Mouse (Mus musculus) limb, embryonic 10.5 days (tissue): Measurements from ENCODE around the gene Prkce. TPM values are rescaled to one million over a fixed set of nuclear protein-coding genes. Genes with fewer than 3 reads are reported as not detected.

Experiments
- DNase-seq: peaks from one replicate; pipeline ENCODE4 v3.0.0-alpha.2; 2017; ENCODE audit warnings: low spot score
- H3K27ac ChIP-seq: fragments of 300-500 bp; sonication (generic); 2 replicates; pipeline ENCODE4 v1.5.1; 2016; ENCODE audit warnings: mild to moderate bottlenecking
- H3K27me3 ChIP-seq: fragments of 300-500 bp; sonication (generic); 2 replicates; pipeline ENCODE4 v1.6.1; 2016; ENCODE audit warnings: low read depth, mild to moderate bottlenecking; ENCODE audit not compliant: poor library complexity, severe bottlenecking
- H3K36me3 ChIP-seq: fragments of 300-500 bp; sonication (generic); 2 replicates; pipeline ENCODE4 v1.6.1; 2016; ENCODE audit warnings: mild to moderate bottlenecking, moderate library complexity
- H3K4me1 ChIP-seq: fragments of 300-500 bp; sonication (generic); 2 replicates; pipeline ENCODE4 v1.6.1; 2016
- H3K4me3 ChIP-seq: fragments of 300-500 bp; sonication (generic); 2 replicates; pipeline ENCODE4 v1.5.1; 2016; ENCODE audit warnings: mild to moderate bottlenecking, moderate library complexity
- H3K9me3 ChIP-seq: fragments of 300-500 bp; sonication (generic); replicated peaks from 2 replicates; pipeline ENCODE4 v1.6.1; 2016; ENCODE audit warnings: mild to moderate bottlenecking
- WGBS: fragments of 180-500 bp; shearing (Covaris S2); methylation state at CpG from one replicate; pipeline ENCODE4 v1.1.7; 2016; 5-methylcytosine and 5-hydroxymethylcytosine counted together
- polyA plus RNA-seq: library from polyadenylated mRNA; unstranded; fragments of >200 nt; fragmentation: Nextera tagmentation; extraction: Ambion mirVana; gene quantifications from 2 replicates; pipeline ENCODE4 v1.2.1, GENCODE M21; 2016

The Prkce gene
- polyA plus RNA-seq, 1 experiment from 2014 or later: 4.9 TPM

DNA sequence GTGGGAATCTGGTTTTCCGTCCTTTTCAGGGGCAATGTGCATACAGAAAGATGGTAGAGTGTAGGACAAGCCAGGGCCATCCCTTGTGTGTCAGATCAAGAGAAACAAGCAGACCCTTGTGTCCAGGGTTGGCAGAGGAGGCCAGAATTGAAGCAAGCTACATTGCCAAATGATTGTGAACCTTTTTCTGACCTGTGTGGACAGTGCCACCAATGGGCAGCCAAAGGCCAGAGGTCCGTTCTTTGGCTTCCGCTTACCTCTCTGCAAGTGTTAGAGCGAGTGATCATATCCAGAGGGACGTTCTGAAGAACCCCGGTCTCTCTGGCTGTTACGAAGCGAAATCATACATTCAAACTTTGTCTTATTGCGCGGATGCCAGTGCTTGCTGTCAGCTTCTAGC lies 225.6 kb downstream of the Prkce start:
- Histone ChIP-seq H3K27ac (no peak overlapping the region), H3K9me3 (no peaks in the 10 kb centered on the region), H3K27me3 (no peaks in the 10 kb centered on the region), H3K36me3 (no peaks in the 10 kb centered on the region), H3K4me3 (no peak overlapping the region), H3K4me1 (no peaks in the 10 kb centered on the region)
- 98% methylated on average over 10 of the region's 10 CpGs for WGBS
- no peak for DNase-seq

DNA sequence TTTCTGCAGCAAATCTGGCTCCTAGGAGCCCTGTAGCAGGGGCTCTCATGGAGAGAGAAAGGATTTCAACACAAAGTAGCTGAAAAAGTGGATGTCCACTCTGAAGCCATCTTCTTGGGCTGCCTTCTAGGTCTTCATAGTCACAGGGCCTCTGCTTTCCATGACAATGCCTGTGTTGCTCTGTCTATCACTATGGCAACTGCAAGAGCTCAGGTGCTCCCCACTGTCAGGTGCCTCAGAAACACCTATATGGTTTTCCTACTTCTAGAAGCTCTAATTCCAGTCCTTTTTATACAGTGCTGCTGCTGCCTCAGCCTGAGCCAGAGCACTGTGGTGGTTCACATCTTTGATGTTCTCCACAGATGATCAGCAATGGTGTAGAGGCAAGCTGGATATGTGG lies 229.5 kb downstream of the Prkce start:
- H3K4me3 ChIP-seq: no peak overlapping the region
- no peaks in the 10 kb centered on the region for H3K36me3 ChIP-seq
- H3K4me1 ChIP-seq: no peaks in the 10 kb centered on the region
- H3K9me3 ChIP-seq: no peaks in the 10 kb centered on the region
- DNase-seq: no peak
- H3K27ac ChIP-seq: no peak overlapping the region
- H3K27me3 ChIP-seq: no peaks in the 10 kb centered on the region

DNA sequence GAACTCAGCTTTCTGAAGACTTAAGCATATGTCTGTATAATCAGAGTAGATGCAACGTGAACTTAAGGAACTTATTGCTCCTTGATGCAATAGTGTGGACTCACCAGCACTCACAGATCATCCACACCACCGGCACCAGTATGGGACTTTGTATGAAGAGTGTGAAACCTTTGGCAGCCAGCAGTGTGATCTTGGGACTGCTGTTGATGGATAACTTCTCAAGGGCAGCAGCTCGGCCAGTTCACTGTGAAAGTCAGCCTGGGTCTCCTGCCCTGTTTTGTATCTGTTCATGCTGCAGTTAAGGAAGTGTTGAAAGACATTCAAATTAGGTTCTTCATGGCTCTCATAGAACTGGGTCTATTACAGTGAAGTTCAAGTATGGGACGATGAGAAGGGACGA lies 230.1 kb downstream of the Prkce start:
- DNase-seq: no peak
- Histone ChIP-seq H3K27me3 (no peaks in the 10 kb centered on the region), H3K4me1 (no peaks in the 10 kb centered on the region), H3K36me3 (no peaks in the 10 kb centered on the region), H3K9me3 (no peaks in the 10 kb centered on the region), H3K27ac (no peak overlapping the region), H3K4me3 (no peak overlapping the region)
- 88% methylated on average over 5 of the region's 5 CpGs for WGBS

DNA sequence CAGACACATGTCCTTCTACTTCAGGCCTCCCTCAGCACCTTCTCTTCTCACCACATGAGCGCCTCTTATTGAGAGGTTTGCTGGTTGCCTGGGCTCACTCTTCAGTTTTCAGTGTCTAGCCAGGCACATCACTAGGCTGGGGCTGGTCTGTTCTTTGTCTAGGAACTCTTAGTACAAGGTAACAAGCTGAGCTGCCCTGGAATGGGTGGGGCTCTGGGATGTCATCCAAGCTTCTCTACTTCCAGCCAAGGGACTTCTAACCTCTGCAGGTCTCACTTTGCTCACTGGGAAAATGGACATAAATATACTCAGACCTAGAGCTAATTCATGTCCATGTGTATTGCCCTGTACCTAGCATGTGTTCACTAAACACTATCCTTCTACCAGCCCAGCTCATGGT lies 230.6 kb downstream of the Prkce start:
- DNase-seq: no peak
- Histone ChIP-seq H3K36me3 (no peaks in the 10 kb centered on the region), H3K27me3 (no peaks in the 10 kb centered on the region), H3K27ac (no peak overlapping the region), H3K4me1 (no peaks in the 10 kb centered on the region), H3K4me3 (no peak overlapping the region), H3K9me3 (no peaks in the 10 kb centered on the region)
- WGBS: 84% methylated on average over 1 of the region's 1 CpGs

DNA sequence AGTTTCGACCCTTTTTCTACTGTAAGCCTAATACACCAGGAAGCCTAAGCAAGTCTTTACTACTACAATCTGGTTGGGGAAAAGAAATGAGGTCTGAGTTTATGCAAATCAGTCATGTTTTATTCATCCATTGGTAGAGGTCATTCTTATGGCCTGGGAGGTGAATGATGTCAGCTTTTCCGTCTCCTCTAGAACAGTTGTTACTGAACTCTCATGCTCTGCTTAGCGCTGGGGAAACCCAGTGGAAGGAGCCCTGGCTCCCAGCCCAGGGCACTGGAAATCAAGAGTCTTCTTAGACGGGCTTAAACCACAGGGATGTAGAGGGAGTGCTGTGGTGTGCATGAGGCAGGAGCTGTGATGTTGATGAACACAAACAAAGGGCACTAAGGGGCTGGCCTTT lies 232.4 kb downstream of the Prkce start:
- no peak for DNase-seq
- Histone ChIP-seq H3K9me3 (no peaks in the 10 kb centered on the region), H3K27ac (no peak overlapping the region), H3K4me3 (no peak overlapping the region), H3K36me3 (no peaks in the 10 kb centered on the region), H3K27me3 (no peaks in the 10 kb centered on the region), H3K4me1 (peaks cover 15% of the 10 kb centered on the region)
- 82% methylated on average over 4 of the region's 4 CpGs for WGBS

DNA sequence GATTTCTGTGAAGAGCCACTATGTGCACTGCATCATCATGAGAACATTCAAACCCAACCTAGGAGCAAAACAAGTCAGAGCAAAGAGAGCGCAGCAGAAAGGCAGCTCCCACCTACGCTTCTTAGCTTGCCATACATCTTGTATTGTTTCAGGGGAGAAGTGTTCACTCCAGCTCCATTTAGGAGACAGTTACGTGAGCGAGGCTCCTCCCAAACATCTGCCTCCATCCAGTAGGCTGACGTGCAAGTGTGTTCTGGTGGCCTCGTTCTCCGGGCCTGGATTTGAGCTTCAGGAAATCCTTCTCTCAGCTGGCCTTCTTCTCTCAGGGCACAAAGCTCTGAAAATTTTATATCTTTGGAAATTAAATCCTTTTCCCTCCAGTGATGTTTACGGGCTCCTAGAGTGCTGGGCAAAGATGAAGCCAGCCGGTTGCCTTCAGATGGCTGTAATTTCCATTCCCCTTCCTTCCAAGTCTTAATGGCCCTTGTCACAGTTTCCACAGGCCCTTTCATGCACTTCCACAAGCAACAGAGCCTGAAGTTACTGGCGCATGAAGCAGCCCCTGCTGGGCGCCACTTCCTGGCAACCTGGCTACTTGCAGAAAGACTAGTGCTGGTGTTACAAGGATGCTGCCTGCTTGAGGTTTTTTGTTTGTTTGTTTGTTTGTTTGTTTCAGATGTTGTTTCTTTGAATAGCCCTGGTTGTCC lies 237.4 kb downstream of the Prkce start:
- Histone ChIP-seq H3K36me3 (no peaks in the 10 kb centered on the region), H3K4me3 (no peak overlapping the region), H3K27me3 (no peaks in the 10 kb centered on the region), H3K9me3 (no peaks in the 10 kb centered on the region), H3K27ac (peak overlapping the region; percentile 76), H3K4me1 (peaks cover 23% of the 10 kb centered on the region)
- WGBS: 65% methylated on average over 11 of the region's 11 CpGs
- no peak for DNase-seq

DNA sequence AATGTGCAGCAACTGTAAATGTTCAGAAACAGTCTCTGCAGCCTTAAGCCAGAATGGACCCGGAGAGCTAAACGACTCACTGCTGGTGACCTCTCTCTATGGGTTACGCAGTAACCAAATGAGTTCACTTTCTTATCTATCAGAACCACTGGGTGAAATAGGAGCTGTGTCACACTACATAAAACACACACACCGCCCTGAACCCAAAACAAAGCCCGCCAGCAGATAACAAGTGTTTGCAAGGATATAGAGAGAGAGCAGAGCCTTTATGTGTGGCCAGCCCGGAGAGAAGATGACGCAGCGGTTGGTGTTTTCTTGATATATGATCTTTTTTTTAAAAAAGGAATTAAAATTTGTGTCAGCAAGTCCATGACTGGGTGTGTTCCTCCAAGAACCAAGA lies 238.1 kb downstream of the Prkce start:
- no peaks in the 10 kb centered on the region for H3K9me3 ChIP-seq
- no peak overlapping the region for H3K4me3 ChIP-seq
- peak overlapping the region; percentile 76 for H3K27ac ChIP-seq
- H3K4me1 ChIP-seq: peaks cover 30% of the 10 kb centered on the region
- no peak for DNase-seq
- WGBS: 73% methylated on average over 8 of the region's 8 CpGs
- no peaks in the 10 kb centered on the region for H3K27me3 ChIP-seq
- H3K36me3 ChIP-seq: no peaks in the 10 kb centered on the region

DNA sequence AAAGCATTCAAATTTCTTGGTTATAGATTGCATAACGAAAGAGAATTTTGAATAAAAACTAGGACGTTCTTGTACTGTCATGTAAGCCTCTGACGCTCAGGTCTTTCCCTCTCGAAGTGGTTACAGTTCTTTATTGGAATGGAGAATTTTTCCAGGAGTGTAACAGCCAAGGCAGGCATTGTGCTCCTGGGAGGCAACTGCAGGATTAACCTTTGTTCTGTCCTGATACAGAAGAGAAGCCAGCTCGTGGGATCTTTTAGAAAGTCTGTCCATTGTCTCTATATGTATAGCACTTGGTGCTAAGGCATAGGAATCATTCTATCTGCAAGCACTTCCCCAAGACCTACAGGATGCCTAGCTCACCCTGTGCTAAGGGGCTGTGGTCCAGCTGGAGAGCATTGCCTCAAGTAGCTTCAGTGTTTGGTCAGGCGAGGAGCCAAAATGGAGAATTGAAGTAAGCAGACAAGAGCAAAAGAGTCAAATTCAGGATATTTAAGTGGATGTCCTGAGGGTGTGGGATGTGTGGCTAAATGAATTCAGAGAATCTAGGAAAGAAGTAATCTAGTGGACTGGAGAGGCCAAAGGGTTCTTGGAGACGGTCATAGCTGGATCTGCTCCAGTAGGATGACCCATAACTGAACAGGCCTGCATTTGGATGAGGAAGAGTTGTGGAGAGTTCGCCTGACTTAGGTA lies 240.5 kb downstream of the Prkce start:
- no peaks in the 10 kb centered on the region for H3K36me3 ChIP-seq
- H3K27me3 ChIP-seq: no peaks in the 10 kb centered on the region
- H3K4me3 ChIP-seq: no peak overlapping the region
- H3K4me1 ChIP-seq: peaks cover 47% of the 10 kb centered on the region
- no peak for DNase-seq
- H3K27ac ChIP-seq: no peak overlapping the region
- 93% methylated on average over 8 of the region's 8 CpGs for WGBS
- no peaks in the 10 kb centered on the region for H3K9me3 ChIP-seq

DNA sequence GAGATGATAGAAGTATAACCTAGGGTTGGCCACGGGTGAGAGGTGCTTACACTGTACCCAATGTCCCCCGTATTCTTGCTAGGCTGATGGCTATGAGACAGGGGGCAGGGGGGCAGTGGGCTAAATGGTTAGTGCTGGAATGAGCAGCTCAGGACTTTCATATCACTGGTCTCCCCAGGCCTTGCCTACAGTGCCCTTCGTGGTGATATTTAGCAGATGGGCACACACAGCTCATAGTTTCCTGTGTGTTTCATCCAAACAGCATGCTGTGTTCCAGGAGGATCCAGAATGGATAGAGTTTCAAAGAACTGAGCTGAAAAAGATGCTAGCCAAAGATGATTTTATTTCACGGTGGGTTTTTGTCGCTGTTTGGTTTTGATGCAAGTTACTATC lies 241.0 kb downstream of the Prkce start:
- Histone ChIP-seq H3K4me3 (no peak overlapping the region), H3K9me3 (no peaks in the 10 kb centered on the region), H3K4me1 (peaks cover 46% of the 10 kb centered on the region), H3K27me3 (no peaks in the 10 kb centered on the region), H3K36me3 (no peaks in the 10 kb centered on the region), H3K27ac (no peak overlapping the region)
- 93% methylated on average over 5 of the region's 5 CpGs for WGBS
- no peak for DNase-seq

DNA sequence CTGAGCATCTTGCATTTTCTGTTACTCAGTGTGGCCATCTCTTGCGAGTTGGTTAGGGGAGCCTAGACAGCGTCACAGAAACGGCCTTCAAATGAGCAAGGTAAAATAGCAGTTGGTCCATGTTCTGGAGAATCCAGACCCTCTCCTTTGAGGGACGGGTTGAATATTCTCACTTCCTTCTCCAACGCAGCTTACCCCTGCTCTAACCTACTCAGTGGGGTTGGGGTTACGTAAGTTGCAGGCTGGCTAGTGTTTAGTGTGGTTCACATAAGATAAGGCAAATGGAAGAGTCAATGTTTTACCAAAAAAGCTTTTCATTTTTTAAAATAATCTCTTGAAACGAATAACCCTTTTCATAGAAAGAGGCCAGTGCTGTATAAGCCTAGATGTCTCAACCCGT lies 241.9 kb downstream of the Prkce start:
- peaks cover 38% of the 10 kb centered on the region for H3K4me1 ChIP-seq
- DNase-seq: no peak
- no peaks in the 10 kb centered on the region for H3K9me3 ChIP-seq
- H3K27me3 ChIP-seq: no peaks in the 10 kb centered on the region
- H3K36me3 ChIP-seq: no peaks in the 10 kb centered on the region
- no peak overlapping the region for H3K4me3 ChIP-seq
- WGBS: 91% methylated on average over 8 of the region's 8 CpGs
- H3K27ac ChIP-seq: no peak overlapping the region

DNA sequence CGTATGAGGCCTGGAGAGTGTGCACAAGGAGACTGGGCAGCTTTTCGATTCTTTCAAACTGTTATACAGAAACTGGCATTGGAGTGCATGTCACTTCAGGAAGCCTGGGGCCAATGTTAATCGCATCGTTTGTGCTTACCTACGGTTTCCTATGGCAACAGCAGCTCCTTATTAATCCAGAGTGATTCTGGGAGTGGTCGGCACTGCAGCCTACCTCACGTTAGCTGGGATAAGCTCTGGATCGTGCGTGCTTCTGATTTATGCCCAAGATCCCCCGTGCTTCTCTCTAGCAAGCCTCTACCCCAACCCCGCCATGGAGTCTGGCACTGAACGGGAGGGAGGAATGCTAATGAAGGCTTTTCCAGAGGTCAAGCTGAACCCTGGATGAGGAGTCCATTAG lies 242.9 kb downstream of the Prkce start:
- no peaks in the 10 kb centered on the region for H3K9me3 ChIP-seq
- no peak for DNase-seq
- 70% methylated on average over 12 of the region's 12 CpGs for WGBS
- no peaks in the 10 kb centered on the region for H3K36me3 ChIP-seq
- H3K27ac ChIP-seq: no peak overlapping the region
- no peak overlapping the region for H3K4me3 ChIP-seq
- peaks cover 27% of the 10 kb centered on the region for H3K4me1 ChIP-seq
- no peaks in the 10 kb centered on the region for H3K27me3 ChIP-seq

DNA sequence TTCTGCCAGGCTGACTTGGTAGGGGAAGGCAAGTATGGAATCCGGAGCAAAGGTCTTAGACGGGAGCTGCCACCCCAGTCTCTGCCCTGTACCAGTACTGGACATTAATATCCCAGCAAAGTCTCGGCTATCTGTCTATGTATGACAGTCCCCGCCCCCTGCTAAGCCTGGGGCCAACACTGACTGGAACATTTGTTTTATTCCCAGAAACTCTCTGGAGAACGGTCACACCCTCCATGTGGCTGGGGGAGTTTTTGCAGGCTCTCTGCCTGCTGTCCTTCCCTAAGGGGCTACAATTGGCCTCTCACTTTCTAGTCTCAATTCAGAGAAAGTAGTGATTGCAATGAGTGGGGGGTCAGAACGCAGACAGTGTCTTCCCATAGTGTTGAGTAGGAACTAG lies 244.6 kb downstream of the Prkce start:
- Histone ChIP-seq H3K27me3 (no peaks in the 10 kb centered on the region), H3K9me3 (no peaks in the 10 kb centered on the region), H3K27ac (no peak overlapping the region; the same call in 1 of the 2 replicates), H3K36me3 (no peaks in the 10 kb centered on the region), H3K4me3 (no peak overlapping the region), H3K4me1 (peaks cover 25% of the 10 kb centered on the region)
- no peak for DNase-seq
- WGBS: 75% methylated on average over 6 of the region's 6 CpGs

DNA sequence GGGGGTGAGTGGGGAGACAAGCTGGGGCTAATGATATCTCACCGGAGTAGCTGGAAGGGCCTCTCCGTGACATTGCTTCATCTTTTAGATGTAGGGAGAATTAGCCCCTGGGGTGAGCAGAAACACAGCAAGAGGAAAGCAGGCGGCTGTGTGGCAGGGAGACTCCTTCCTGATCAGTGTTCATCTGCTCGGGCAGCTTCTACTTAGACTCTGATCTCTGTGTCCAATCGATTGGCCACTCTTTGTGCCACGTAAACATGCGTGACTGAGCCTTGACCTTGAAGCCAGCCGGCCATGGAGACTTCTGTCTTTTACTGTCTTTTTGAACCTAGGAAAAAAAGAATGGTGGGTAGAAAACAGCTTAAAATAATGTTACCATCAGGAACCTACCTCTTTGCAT lies 247.0 kb downstream of the Prkce start:
- Histone ChIP-seq H3K27ac (no peak overlapping the region), H3K36me3 (no peaks in the 10 kb centered on the region), H3K9me3 (no peaks in the 10 kb centered on the region), H3K4me3 (no peak overlapping the region), H3K27me3 (no peaks in the 10 kb centered on the region), H3K4me1 (peaks cover 32% of the 10 kb centered on the region)
- WGBS: 86% methylated on average over 8 of the region's 8 CpGs
- DNase-seq: no peak

DNA sequence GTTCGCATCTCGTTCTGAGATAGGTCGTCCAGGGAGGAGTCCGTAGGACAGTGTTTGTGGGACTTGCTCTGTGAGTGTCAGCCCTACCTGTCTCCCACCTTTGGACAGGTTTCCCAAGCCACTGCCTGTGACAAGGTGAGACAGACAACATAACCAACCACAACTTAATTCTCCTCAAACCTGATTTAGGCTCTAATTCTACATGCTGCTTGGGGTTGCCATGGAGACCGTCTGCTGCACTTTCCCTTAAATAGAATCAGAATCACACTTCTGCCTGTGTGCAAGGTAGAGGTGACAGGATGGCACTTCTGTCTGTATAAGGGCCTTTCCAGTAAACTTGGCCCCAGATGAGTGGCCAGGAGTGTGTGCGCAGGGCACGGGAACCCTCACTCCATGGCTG lies 248.4 kb downstream of the Prkce start:
- H3K27ac ChIP-seq: no peak overlapping the region
- H3K27me3 ChIP-seq: no peaks in the 10 kb centered on the region
- no peak for DNase-seq
- no peaks in the 10 kb centered on the region for H3K9me3 ChIP-seq
- H3K4me1 ChIP-seq: peaks cover 22% of the 10 kb centered on the region
- 97% methylated on average over 7 of the region's 7 CpGs for WGBS
- no peaks in the 10 kb centered on the region for H3K36me3 ChIP-seq
- no peak overlapping the region for H3K4me3 ChIP-seq
